Mouse (Mus musculus): ENCODE measurements at regions not wholly inside any gene's neighbourhood (a gene's known extent, or its start where the extent isn't known, plus 50 kb on each side); places are given as distances from the start of the nearest gene placed in this dataset.
A peak's percentile ranks its signal among the peaks of the same experiment; 100 is the strongest.
"Not testable (repeated sequence)": the region's sequence is repeated elsewhere in the genome, so short reads cannot be mapped to it uniquely, and the experiment has no call there.

DNA sequence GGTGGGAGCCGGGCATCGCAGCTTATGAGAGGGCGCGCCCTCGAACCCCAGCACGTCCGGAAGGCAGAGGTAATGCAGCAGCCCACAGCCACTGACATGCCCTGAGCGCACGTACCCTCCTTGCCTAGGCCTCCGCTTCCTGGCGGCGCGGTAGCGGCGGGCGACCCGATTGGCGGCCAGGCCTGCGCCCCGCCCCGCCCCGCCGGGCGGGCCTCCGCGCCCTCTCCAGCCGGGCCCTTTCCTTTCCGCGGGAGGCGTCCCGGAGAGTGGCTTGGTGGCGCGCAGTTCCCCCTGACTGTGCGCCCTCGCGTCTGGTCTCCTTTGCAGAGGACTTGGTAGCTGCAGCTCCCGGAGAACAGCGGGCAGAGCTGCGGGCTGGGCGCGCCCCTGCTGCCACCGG lies 461.1 kb downstream of the Gm21863 start:
- DNase-seq, result peak; percentile 6

- DNase-seq, result not testable (repeated sequence)
Observed at GRCm38 (mm10) chr12:20426359-20426758, 472.1 kb downstream of the Gm21863 start.

GRCm38 (mm10) chr12:20464585-20464984 lies 510.3 kb downstream of the Gm21863 start:
- peak; percentile 11 for DNase-seq

All from thymus, postnatal 4 days (tissue).